Mouse (Mus musculus): ENCODE measurements around the gene Mt2.

Mt2 gene

DNA sequence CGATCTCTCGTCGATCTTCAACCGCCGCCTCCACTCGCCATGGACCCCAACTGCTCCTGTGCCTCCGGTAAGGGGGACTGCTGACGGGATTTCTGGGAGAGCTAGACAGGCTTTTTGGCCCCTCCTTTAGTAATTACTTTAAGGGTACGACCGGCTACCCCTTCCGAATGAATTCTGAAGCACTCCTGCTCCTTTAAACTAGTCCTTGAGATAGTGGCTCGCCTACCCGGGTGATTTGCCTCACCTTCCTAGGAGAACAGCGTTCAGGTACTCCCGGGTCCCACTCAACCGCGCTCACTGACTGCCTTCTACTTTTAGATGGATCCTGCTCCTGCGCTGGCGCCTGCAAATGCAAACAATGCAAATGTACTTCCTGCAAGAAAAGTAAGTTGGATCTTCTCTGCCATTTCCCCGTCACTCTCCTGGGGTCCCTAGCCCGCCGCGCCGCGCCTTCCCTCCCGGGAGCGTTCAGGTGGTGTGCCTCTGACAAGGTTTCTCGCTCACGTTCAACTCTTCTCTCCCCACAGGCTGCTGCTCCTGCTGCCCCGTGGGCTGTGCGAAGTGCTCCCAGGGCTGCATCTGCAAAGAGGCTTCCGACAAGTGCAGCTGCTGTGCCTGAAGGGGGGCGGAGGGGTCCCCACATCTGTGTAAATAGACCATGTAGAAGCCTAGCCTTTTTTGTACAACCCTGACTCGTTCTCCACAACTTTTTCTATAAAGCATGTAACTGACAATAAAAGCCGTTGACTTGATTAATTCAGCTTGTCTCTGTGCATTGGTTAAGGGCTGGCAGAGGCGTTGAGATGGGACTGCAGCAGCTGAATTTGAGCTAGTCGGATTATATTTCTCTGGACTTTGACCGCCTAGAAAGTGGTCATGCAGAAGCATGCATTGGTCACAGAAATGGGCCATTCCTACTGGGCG, 607 bp downstream of the Mt2 start:
- no peak for DNase-seq

DNA sequence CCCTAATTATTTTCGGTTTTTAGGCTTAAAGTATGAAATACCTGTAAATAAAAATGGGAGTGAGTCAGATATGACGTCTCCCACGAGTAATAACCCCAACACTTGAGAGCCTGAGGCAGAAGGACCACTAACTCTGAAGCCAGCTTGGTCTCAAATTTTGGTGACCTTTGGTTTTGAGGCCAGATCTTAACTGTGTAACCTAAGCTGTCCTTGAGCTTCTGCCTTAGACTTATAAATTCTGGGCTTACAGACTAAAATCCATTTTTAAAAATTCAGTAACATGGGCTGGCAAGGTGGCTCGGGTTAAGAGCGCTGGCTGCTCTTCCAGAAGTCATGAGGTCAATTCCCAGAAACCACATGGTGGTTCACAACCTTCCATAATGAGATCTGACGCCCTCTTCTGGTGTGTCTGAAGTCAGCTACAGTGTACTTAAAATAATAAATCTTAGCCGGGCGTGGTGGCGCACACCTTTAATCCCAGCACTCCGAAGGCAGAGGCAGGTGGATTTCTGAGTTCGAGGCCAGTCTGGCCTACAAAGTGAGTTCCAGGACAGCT, 1.5 kb downstream of the Mt2 start:
- no peak for DNase-seq

DNA sequence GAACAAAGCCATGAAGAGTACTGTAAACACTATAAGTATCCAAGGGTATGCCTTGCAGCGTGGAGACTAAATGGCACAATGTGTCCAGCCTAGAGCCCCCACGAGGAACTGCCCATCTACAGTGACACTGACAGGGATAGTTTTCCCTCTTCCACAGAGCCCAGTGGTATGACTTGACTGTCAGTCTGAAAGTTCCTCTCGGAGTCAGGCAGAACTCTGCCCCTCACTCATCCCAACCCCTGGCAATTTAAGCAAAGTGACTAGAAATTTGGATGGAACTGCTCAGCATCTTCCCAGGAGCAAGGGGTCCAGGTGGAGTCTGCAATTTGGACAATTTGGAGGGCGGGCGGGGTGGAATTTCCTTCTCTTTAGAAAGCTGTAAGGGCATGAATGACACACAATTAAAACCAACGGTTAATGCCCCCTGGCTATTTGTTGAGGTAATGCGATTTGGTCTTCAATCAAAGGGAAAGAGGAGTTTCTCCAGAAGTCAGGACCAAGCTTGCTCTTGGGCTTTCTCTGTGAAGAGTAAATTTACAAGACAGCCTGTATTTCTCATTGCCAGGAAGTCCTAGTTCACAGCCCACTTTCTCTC, 2.3 kb downstream of the Mt2 start:
- DNase-seq, result no peak

DNA sequence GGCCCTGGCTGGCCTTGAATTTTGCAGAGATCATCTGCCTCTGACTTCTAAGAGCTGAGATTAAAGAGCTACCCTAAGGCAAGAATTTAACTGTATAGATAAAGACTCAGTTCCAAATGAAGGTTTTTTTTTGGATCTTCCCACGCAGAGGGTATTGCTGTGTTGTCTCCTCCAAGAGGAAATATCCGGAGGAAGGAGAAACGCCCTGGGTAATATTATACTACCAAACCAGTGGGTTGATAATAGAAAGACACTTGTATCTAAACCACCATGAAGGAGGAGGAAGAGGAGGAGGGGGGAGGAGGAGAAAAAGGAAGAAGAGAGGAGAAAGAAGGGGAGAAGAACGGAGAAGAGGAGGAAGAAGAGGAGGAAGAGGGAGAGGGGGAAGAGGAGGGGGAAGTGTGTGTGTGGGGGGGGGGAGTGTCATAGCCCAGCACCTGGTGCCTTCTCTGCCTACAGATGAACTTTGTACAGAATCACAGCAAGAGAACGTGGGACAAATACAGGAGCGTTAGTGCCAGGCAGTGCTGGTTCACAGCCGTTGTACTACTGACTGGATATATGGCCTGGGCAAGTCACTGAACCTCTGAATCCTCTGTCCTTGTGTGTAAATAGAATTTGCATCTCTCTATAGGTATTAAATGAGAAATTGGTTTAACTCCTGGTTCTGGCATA, 5.4 kb downstream of the Mt2 start:
- no peak for DNase-seq

DNA sequence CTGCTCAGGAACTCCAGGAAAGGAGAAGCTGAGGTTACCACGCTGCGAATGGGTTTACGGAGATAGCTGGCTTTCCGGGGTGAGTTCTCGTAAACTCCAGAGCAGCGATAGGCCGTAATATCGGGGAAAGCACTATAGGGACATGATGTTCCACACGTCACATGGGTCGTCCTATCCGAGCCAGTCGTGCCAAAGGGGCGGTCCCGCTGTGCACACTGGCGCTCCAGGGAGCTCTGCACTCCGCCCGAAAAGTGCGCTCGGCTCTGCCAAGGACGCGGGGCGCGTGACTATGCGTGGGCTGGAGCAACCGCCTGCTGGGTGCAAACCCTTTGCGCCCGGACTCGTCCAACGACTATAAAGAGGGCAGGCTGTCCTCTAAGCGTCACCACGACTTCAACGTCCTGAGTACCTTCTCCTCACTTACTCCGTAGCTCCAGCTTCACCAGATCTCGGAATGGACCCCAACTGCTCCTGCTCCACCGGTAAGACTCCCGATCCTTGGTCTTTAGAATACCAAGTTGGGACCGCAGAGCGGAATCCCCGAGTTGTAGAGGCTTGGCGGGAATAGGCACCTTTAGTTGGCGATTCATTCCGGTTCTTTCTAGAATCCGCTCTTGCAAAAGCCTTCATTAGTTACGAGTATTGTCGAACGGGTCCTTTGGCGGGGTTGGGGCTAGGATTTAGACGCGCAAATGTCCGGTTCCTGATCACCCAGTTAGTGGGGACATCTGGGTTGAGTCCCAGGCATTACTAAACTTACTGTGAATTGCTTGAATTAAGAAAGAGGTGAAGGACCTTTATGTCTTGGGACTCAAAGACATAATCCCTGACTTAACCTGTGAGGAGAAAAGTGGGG, 6.6 kb downstream of the Mt2 start, which contains the start of gene Mt1:
Gene Mt1, plus strand, starts transcription at position 226 of the 856 bp plus-strand sequence.
- peak; percentile 73 to 81 for DNase-seq

DNA sequence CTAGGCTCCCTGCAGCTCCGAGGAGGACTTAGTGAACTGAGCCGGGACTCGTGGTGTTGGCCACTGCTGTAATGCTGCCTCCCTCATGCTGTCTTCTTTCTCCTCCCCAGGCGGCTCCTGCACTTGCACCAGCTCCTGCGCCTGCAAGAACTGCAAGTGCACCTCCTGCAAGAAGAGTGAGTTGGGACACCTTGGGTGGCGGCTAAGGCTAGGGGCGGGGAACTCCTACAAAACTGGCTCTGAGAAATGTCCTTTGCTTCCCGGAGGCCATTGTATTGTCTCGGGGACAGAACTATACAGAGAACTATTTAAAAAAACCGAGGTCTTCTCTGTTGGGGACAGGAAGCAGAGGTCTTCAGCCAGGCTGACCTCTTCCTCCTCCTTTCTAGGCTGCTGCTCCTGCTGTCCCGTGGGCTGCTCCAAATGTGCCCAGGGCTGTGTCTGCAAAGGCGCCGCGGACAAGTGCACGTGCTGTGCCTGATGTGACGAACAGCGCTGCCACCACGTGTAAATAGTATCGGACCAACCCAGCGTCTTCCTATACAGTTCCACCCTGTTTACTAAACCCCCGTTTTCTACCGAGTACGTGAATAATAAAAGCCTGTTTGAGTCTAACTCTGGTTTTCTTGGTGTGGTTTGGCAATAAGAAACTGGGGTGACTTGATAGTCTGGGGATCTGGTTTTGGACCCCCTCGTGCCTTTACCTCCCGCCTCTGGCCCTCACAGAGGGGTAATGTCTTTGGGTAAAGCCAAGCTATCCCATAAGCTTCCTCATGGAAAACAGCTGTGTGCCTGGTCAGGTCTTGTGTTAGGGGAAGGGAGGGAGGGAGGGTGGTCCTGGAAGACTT, 7.5 kb downstream of the Mt2 start:
- no peak for DNase-seq

DNA sequence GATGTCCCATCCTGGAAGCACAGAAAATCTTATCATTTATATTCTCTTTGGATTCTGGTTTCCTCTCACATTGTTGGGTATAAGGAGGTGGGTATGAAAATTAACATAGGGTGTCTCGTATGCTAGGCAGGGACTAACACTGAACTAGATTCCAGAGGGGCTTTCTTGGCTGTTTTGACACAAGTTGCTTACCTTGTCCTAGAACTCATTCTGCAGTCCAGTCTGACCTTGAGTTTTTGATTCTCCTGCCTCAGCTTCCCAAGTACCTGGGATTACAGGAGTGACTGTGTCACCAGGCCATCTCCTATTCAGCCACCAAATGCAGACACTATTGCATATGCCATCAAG, 8.1 kb downstream of the Mt2 start:
- no peak for DNase-seq

DNA sequence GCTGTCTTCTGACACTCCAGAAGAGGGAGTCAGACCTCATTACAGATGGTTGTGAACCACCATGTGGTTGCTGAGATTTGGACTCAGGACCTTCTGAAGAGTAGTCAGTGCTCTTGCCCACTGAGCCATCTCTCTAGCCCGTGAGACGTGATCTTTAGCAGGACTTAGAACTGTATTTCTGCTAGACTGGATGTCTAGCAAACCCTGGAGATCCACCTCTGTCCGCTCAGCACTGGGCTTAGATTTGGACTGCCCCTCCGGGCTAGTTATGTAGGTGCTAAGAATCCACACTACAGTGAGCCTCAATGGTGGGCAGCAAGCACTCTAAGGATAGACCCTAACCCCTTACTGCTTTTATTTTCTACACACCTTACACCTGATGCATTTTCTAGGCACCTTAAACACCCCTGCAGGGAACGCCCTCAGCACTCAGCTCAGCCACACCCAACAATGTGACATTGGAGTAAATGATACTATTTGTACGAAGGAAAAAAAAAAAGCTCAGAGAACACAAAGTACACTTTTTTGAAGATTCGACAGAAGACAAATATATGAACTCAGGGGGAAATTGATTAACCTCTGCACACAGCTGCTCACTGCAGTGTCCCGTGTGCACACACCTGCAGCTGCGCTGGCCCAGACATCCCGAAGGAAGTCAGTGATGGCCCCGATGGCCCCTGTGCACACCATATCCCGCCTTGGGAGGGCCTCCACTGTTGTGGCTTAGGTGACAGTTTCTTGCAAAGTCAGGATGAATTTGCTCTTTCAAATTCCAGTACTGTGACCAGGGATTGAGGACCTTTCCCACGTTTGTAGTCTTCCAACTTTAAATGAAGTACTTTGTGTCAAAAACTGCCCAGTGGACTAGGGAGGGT, 9.8 kb downstream of the Mt2 start:
- DNase-seq, result no peak

DNA sequence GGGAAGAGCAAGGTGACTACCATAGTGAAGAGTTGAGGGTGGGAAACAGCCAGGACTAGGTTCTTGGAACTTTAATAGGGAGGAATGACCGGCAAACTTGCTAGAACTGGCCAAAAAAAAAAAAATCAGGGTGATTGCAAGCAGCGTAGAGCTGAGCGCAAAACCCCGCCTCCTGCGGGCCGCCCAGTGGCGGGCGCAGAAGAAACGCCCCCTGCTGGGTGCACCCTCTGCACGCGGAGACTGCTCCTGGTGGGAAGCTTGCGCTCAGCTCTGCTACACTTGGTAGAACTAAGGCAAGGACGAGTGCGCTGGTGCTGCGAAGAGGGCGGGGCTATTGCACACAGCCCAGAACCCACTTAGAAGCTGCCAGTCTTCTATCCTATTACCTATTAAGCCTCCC, 10.7 kb downstream of the Mt2 start:
- peak in 1 of 2 experiments; percentile 58 for DNase-seq

DNA sequence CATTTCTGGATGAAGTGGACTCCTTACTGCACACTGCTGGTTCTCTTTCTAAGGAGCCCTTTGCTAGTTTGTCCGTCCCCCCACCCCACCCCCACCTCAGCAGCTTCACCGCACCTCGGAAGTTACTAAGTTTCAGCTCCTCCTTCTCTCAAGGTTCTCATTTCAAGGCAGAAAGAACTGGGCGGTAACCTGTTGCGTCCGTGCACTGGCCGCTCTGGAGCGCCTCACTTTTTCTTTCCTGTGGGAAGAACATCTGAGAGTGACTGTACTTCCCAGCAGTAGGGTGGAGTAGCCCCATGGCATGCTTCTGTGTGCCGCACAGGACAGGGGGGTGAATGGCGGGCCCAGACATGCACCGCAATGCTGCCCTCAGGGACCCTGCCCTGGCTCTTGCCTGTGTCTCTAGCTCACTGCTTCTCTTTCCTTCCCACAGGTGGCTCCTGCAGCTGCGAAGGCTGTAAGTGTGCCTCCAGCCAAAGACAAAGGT, 11.9 kb downstream of the Mt2 start:
- no peak for DNase-seq

DNA sequence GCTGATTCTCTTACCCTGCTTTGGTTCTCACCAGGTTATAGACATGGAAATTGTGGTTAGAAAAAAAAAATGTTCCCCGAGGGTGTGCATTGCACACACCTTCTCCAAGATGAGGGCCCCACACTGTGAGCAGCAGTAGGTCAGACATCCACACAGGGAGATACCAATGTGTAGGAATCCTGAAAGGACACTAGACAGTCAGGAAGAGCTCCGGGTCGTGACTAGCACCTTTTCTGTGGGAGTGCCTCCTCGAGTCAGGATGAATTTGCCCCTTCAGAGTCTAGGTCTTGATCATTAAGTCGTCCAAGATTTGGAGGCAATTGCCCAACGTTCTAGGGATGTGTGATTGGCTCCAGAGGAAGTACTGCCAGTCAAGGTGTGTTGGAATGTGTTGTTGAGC, 13.3 kb downstream of the Mt2 start:
- no peak for DNase-seq

DNA sequence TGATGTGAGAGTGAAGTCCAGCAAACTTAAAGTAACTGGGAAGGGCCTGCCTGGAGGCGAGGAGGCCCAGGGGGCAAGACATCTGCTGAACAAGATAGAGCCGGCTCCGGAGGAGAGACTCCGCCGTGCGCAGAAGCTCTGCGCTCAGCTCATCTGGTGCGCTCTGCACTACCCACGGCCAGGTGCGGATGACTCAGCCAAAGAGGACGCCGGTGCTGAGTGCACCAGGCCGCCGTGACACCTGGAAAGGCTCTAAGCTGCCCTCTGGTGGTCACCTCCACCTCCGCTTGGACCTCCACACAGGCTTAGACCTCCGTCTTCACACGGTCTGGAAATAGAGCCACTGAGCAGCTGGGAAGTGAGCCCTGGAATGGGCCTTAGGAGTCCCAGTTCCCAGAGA, 14.1 kb downstream of the Mt2 start:
- peak; percentile 88 to 91 for DNase-seq

DNA sequence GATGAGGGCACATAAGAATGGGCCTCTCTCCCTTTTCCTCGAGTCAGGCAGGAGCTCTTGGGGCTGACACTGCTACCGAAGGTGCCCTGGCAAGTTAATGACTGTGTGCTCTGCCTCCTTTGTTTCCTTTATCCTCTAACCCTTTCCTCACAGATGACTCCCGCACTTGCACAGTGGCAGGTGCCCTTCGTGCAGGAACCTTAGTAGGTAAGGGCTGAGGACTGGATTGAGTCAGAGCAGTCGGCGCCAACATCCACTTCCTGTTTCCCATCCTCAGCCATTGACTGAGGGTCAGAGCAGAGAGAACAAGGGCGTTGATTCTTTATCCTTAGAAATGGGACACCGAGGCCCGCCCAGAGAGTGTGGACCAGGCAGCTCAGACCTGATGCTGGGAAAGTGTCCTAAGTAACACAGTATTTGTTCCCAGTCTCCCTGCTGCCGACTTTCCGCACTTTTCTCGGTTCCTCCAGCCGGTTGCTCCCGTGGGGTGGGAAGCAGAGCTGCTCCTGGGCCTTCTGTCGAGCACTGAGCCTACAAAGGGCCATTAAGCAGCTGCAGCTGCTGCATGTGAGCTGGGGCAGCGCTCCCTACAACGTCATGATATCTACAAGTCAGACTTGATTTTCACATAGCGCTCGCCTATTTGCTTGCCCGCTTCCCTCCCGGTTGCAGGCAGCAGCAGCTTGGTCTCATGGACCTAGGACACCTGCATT, 15.0 kb downstream of the Mt2 start:
- no peak for DNase-seq

DNA sequence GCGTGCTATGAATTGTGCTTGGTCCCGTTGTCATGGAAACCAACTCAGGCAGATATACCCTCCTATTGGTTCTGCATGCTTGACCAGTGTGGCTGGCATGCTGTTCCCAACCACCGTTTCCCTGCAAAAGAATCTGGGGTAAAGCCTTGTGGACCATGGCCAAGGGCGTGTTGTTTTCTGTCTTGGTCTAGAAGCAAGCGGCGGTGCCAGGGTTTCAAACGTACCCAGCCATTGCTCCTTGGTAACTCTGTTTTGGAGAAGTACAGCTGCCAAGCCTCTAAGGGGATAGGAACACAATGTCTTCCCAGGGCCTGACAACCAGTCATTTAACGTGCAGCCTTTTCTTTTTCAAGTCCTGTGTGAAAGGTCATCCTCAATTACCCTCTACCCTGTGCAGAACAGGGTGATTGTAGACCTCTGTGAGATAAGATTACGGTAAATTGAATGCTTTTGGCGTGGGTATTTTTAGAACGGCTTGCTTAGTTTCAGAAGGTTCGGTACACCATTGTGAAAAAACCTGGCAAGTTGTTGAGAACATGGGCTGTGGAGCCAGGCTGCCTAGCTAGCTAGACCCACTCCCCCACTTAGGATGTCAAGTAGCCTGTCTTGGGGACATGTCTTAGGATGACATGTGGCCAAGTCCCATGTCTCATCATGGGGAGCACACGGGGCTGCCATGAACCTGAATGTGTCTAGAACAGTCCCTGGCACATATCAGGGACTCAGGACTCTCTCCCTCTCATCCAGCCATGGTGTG, 17.0 kb downstream of the Mt2 start:
- DNase-seq, result peak; percentile 52 to 68

DNA sequence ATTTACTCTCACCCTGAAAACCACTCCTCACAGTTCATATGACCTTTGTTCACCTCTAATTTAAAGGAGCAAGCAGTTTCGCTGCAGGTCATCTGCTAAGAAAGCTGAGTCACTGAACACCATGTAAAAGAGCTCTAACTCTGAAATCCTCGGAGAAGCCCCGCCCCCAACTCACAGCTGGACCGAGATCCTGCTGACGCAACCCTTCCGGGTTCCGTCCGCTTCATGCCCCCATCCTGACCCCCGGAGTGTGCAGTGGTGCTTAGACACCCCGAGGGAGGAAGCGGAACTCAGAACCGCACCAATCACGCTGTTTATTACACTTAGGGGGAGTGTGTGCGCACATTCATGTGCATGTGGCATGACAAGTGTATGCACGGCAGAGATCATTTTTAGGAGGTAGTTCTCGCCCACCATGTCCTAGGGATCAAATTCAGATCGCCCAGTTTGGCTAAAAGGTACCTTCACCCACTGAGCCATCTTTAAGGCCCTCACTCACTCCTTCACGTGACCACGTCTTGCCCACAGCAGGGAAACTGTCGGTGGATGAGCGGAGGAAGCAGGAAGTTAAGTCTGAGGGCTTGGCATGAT, 18.7 kb downstream of the Mt2 start:
- DNase-seq, result peak in 1 of 2 experiments; percentile 33

DNA sequence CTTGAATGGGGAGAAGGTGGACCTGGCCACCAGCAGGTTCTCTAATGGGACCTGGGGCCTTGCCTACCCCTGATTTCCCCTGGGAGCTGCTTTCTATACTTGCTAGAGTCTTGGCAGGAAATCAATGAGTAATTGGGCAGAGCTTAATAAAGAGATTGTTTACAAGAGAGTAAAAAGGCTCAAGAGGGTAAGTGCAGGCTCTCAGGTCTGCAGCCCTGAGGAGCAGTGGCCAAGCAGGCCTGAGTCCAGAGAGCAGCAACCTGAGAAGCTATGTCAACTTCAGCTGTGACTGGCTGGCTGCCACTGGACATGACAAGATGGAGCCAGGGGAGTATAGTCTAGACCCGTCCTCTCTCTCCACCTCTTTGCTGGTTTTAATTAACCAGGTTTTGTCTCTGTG, 20.5 kb downstream of the Mt2 start:
- no peak for DNase-seq

DNA sequence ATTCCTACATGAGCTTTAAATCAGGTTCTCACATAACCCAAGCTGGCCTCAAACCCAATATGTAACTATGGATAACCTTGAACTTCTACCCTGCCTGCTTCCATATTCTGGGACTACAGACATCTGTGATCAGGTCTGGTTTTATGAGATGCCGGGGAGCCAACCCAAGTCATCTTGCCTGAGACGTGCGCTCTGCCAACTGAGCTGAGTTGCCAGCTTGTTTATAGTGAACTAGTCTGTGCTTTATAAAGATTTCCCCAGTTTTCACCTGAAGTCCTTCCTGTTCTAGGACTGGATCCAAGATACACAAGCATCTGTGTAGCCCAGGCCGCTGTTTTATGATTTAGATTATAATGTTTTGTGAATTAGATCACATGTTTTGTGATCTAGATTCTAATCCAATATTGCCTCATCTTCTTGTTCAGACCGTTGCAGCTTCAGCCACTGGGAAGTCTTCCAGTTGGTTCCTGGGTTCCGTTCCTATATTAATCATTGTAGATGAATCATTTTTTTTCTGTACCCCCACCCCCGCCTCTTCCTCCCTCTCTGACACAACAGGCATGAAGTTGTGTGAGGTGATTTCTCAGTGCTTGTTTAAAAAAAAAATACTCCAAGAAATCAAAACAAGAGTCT, 22.2 kb downstream of the Mt2 start:
- DNase-seq, result no peak

All from cerebellum, postnatal 10 days (tissue).